Mouse (Mus musculus): ENCODE measurements around the gene Adig. TPM values are rescaled to one million over a fixed set of nuclear protein-coding genes. Genes with fewer than 3 reads are reported as not detected.

Adig gene
- total RNA-seq (2021), result 1 to 10 TPM; 1.6 to 7.0 TPM
- long read RNA-seq, experiment 1, partial matches to known transcripts, result 0 of 3 reads
- long read RNA-seq, experiment 1, other reads (novel, unspliced or antisense), result 1 of 3 reads
- long read RNA-seq, experiment 2, partial matches to known transcripts, result 0 of 4 reads
- long read RNA-seq, experiment 2, other reads (novel, unspliced or antisense), result 2 of 4 reads

DNA sequence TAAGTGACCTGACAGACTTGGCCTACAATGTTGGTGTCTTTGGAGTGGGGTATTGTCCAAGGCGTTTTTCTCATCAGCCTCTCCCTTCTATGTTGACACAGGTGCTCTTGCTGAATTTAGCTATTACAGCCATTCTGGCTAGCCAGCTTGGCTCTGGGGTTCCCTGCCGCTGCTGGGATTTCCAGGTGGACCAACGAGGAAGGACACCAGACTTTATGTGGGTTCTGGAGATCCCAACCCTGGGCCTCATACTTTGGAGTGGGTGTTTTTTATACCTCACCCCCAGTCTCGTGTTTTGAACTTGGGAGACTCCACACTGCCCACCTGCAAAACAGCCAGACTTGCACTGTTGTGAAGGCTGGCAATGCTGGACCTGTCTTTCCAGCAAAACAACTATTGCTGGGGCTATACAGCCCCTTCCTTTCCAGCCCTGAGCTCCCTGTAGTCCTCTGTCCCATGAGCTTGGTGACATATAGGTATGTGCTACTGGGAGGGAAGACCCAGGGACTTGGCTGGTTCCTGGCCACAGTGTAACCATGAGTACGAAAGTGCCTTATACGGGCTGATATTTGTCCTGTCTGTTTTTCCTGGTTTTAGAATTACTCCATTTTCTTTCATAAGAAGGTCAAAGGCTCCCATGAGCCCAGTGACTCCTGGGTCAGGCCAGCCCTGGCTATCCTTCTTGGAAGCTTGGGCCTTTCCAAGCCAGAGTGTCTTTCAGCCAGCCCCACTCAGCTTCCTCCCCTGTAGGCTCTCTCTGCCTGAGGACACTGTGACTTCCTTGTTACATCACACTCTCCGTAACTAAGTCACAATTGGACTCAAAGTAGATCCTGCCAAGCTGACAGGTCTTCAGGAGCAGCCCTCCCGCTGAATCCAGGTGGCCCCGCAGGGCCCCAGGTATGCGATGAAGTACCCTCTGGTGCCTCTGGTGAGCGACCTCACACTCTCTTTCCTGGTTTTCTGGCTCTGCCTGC is at the start of gene Adig:
Gene Adig (plus strand): TSS at position 777 of the 977 bp plus-strand sequence.
- no peak for DNase-seq

DNA sequence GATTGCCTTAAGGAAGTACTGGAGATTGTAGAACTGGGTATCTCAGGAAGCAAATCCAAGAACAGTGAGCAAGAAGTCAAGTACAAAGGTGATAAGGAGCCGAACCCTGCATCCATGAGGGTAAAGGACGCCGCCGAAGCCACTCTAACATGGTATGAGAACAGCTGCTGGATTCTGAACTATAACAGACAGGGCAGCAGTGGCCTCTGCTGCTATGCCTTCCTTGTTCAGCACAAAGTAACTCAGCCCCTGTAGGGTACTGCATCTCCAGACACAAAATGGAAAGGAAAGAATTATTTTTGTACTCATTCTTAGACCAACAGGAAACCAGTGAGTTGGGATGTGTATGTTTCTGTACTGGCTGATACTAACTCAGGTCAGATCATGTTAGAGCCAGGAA is 46.0 kb upstream of the Adig start:
- DNase-seq, result no peak

DNA sequence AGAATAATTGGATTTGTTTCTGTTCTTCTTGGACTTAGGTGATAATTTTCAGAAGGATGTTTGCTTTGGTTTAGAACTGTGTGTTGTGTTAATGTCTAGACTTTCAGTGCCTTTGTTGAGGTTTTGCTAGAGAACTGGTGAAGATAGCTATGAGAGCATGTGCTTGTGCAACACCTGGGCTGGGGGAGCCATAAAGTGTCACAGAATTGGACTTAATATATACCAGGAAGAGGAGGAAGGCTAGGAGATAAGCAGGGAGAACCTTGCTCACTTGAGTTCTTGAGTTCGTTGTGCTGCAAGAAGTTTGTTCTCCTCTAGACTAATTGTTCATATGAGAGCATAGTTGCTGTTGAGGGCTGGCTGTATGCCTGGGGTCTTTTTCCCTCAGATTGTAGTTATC is 44.8 kb upstream of the Adig start:
- DNase-seq, result no peak

DNA sequence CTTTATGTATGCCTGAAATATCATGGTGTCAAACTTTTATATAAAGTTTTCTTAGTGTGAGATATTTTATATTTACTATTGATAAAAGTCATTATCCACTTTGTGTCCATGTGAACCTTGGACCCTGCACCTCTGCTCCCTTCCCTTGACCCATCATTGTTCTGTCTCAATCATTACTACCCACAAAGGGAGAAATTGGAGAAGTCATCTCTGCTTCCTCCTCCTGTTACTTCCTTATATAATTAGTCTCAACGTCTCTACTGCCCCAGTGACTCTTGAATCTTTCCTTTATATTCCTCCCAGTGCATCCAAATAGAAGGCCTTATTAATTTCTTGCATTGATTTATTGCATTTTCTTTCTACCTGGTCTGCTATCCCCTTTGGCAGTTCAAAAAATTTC is 40.0 kb upstream of the Adig start:
- DNase-seq, result no peak

DNA sequence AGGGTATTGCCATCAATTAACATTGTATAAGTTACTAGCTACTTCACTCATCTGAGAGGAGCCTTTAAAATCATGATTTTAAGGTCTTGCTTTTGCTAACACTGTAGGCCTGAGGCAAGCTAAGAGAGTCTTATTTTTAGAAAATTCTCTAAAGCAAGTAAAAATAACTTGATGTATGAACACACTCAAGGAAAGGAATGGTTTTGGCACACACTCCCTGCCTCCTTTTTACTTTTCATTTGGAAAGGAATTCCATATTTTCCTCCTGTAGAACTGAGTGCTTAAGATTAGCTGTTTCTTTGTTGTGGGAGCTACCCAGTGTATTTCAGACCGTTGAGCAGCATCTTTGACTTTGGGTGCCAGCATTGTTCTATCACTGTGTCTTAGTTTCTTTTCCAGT is 28.3 kb upstream of the Adig start:
- DNase-seq, result no peak

DNA sequence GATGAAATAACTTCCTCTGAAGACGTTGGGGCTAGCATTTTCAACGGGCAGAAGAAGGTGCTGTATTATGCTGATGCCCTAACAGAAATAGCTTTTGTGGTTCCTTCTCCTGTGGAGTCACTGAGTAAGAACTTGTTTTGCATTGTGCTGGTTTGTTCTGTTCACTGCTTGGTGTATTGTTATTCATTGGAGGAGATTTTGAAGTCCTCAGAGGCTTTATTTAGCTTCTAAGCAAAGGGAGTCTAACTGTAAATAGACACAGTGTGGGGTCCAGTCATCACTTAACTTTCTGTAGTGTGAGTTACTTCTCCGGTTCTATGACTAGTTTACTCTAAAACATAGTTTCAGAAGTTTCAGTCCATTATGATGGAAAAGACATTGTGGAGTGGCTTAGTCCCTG is 24.8 kb upstream of the Adig start:
- no peak for DNase-seq

GRCm38 (mm10) chr2:158498457-158498856 is 4.0 kb upstream of the Adig start:
- no peak for DNase-seq

- DNase-seq, result no peak
Observed at GRCm38 (mm10) chr2:158503226-158503625, 814 bp downstream of the Adig start.

DNA sequence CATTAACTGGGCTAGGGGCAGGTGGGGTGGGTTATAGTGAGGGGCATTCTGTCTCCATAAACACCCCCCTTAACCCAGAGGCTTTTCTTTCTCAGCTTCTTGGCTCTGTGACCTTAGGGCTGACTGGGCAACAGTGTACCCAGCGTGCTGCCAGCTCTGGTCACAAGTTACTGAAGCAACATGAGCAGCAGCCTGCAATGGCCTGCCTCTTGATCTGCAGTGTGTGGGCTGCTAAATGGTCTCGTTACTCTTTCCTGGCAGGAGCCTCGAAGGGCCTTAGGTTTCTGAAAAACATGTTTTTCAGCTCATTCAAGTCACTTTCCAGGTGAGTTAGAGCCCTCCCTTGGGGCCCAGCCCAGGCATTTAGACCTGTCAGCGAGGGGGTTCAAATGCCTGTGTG is 1.3 kb downstream of the Adig start:
- peak; percentile 33 for DNase-seq

GRCm38 (mm10) chr2:158506475-158506874 is 4.1 kb downstream of the Adig start:
- no peak for DNase-seq

GRCm38 (mm10) chr2:158507046-158507445 is 4.6 kb downstream of the Adig start:
- no peak for DNase-seq

- no peak for DNase-seq
Observed at GRCm38 (mm10) chr2:158510665-158511064, 8.3 kb downstream of the Adig start.

- DNase-seq, result no peak
Observed at GRCm38 (mm10) chr2:158512528-158512927, 10.1 kb downstream of the Adig start, which contains the start of gene Arhgap40. Gene Arhgap40, plus strand, starts transcription at chr2:158512796.

- DNase-seq, result no peak
Observed at GRCm38 (mm10) chr2:158513821-158514336, 11.5 kb downstream of the Adig start.

- DNase-seq, result no peak
Observed at GRCm38 (mm10) chr2:158518583-158518982, 16.2 kb downstream of the Adig start.

DNA sequence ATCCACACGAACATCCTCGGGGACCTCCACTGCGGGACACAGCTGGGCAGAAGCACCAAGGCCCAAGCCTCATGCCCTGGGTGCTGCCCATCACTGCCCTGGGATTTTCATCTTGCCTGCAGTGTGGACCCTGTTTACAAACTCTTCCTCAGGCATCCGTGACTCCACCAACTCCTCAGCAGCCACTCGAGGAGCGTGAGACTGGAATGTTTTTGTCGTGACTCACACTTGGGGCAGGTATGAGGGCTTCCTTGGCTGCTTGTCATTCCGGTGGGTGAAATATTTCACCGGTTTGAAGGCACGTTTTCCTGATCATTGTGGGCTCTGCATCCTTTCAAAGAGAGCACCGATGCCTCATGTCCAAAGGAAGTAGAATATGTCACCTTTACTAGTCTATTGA is 16.7 kb downstream of the Adig start:
- DNase-seq, result no peak

DNA sequence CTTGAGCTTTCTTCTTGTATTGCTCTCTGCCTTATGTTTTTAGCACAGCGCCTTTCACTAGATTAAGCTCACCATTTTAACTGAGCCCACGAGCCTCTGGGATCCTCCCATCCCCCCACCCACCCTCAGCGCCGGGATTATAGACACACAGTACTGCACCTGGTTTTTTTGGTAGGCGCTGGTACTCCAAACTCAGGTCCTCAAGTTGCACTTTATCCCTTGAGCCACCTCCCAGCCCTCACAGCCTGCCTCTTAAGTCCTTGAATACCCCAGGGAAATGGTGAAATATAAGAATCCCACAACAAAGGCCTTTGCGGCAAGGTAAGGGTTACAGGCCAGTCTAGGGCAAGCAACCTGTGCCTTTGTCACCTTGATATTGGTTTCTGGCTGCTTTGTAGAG is 17.4 kb downstream of the Adig start:
- DNase-seq, result no peak

- no peak for DNase-seq
Observed at GRCm38 (mm10) chr2:158523060-158523459, 20.6 kb downstream of the Adig start.

GRCm38 (mm10) chr2:158524129-158524860 is 21.9 kb downstream of the Adig start:
- DNase-seq, result no peak

DNA sequence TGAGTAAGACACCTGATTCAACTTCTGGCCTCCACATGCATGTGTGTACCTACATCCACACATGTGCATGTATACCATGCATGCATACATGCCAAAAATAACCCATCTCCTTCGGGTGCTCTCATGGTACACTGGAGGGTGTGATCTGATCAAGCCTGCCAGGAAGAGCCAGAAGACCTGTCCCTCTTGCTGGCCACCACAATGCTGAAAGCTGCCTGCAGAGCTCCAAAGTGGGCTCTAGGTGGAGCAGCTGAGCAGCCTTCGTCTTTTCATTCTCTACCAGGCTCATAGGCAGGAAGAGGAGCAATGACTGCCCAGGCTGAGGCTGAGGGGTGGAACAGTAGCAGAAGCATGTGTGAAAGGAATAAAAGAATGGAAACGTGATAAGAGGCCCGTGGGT is 31.7 kb downstream of the Adig start:
- no peak for DNase-seq

- no peak for DNase-seq
Observed at GRCm38 (mm10) chr2:158534559-158534958, 32.1 kb downstream of the Adig start.

GRCm38 (mm10) chr2:158539433-158540305 is 37.3 kb downstream of the Adig start:
- DNase-seq, result no peak
